Mouse (Mus musculus) right cerebral cortex, postnatal 36 days (tissue): ENCODE measurements around the gene Phf7.

ENCODE experiments used
- DNase-seq, 2 experiments: peaks; one replicate each; pipeline ENCODE4 v3.0.0; 2022; ENCODE audit warnings: low spot score in 2 of 2, mixed read lengths in 1 of 2

Gene Phf7

DNA sequence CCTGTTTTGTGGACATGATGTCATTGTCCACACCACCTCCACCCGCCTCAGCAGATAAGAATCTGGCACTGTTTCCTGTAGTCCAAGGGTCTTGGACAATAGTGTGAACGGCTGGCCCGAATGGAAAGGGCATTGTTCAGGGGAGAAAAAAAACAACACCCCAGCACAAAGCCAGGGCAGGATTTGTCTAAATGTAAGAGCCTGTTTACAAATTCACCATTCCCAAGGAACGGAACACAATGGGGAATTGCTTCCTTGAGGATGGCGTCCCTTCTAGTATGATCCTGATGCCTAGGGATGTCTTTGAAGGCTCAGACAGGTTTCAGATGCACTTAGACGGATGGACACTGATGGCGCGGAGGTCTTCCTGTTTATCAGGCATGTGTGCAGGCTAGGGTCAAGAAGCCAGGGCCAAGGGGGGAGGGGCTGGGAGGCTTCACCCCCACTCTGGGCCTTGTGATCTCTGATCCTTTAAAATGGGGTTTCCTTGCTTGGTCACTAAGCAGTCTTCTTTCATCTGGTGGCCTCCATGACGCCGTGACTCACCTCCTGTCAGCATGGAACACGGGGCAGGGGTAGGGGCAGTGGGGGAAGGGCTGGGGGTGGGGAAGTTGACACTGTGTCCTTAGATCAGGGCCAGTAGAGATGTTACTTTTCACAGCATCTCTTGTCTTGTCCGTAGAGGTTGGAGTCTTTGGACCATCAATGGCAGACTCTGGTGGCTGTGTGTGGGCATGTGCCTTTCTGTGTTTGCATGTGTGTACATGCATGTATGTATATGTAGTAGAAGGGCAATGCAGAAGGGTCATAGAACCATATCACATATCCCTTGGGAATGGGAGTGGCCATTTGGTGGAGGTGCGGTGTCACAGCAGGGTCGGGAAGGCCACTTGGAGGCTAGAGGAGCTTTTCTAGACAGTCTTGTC lies 17.8 kb downstream of the Phf7 start:
- no peak for DNase-seq

DNA sequence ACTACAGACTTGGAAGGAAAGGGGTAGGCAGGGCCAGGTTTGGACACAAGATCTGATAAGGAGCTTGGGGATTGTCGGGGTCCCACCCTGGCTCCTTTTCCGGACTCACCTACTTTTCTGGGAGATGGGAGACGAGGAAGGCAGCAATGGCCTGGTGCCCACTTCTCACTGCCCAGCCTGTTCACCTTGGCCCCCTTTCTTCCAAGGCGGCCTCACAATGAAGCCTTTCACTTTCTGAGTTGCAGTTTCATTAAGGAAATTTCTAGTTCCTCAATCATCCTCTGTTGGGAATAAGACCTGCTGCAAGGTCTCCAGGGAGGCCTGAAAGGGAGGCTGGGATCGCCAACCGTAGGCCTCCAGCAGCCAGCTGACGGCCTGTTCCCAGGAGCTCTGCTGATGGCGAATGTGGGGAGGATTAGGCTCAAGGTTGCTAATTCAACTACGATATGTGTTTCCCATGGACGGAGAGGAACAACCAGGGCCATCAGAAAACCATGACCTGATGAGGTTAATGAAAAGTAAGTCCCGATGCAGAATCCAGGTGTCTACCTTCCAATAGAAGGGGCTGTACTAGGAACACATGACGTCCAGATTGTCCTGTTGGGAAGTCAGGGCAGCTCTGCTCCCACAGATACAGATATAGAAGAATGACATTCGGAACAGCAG lies 18.6 kb downstream of the Phf7 start:
- DNase-seq, result no peak

DNA sequence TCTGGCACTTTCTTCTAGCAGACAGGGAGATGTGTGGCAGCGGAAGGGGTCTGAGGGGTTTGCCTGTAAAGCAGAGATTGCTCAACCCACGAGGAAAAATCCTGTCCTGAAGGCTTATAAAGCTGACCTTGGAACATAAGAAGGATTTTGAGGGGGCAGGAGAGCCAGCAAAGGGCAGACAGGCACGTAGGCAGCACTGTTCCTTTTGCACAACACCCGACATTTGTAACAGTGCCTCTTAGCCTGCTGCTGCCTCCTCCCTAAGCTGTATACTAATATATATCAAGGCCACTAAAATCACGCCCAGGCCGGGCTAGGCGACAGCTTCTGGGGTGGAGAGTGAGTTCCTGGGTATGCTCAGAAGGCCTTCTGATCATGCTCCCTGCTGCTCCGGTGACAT lies 20.7 kb downstream of the Phf7 start:
- DNase-seq, result no peak

DNA sequence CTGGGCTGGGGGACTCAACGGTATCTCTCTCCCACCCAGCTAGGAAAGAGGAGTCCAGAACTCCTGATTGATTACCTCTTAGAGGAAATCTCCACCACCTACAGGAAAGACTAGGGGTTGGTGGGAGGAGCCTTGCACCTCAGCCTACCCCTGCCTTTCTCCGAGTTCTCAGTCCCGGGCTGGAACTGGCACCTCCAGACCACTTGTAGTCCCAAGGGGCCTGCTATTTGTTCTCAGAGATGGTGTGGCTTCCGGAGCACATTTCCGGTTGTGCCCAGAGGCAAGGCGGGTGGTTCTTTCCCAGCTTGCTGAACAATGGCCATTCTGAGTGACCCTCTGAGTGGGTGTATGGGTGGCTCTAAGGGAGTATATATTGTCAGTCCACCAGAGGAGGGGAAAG lies 22.9 kb downstream of the Phf7 start:
- DNase-seq, result no peak

DNA sequence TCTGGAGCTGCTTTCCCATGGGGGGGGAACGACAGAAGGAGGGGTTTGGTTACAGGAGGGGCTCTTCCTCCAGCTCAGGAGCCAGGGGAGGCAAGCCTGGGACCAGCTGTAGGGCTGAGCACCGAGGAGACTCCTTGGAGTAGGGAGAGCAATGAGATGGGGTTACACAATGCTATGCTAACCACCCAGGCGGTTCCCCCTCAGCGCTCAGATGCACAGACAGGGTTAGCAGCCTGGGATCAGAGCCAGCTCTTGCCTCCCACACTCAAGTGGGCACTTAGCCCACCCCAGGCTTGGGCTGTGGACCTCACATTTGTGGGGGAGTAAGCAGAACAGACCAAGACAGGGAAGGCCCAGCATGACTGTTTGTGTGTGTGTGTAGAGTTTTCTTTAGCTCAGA lies 24.1 kb downstream of the Phf7 start:
- peak in 1 of 2 experiments; percentile 44 for DNase-seq

DNA sequence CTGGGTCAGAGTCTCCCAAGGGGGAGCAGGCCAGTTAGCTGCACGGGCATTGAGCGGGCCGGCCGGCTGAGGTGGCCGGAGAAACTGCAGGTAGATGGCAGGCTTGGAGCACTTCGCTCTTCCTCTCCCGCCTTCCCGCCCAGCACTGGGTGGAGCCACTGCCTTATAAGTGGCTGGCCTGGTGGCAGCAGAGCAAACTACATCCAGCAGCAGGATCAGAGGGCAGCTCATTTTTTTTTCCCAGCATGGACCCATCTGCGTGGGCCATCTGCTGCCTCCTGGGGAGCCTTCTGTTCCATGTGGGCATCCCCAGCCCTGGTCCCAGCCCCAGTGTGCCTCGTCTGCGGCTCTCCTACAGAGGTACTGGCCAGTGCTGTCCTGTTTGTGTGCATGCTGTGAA lies 33.5 kb downstream of the Phf7 start, which contains the start of gene Sema3g:
Sema3g (plus strand) TSS at position 195 of the 400 bp plus-strand sequence.
- no peak for DNase-seq

DNA sequence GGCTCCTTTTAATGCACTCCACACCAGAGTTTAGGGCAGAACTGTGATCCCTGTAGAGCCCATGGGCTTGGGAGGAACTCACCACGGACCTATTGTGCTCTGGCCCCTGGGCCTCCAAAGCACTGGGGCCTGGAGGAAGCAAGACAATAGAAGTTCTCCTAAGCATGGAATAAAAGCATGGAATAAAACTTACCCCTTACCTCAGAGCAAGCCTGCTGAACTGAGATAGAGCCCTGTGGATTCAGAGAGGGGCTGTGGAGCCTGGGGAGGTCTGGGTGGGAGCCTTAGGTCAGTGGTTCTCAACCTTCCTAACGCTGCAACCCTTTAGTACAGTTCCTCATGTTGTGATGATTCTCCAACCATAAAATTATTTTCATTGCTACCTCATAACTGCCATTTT lies 34.3 kb downstream of the Phf7 start, which contains the start of gene Nisch:
Nisch (minus strand) TSS at position 101 of the 400 bp plus-strand sequence.
- no peak for DNase-seq

DNA sequence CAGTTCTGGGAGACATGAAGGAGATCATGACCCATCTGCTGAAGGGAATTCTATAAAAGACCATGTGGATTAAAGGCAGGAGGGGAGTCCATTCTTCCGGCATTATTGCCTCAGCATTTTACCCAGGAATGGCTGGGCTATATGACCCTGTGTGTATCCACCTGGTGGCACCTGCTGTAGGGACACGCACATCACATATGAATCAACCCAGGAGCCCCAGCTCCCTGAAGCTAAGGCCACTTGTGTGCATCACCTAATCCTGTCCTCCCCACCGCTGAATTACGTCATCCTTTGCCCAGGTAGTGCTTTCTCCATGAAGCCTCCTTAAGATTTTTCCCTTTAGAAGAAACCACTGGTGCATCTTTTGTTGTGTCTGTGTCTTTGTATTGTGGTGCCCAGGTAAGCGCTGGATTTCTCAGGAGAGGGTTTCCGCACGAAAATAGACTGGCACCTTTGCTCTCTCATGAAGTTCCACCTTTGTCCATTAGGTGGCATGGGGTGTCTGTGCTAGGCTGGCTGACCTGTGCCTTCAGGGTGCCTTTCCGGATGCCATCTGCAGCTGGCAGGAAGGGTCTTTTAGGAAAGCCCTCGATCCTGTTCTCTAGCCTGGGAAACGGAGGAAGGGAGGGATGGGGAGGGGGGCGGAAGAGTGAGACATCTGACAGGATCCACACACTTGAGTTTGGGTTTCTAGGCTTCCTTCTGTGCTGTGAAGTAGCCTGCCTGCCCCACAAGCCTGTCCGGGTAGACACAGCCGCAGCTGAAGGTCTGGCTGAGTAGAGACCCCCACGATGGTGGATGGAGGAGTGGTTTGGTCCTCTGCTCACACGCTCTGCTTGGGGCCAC lies 35.7 kb downstream of the Phf7 start:
- no peak for DNase-seq

DNA sequence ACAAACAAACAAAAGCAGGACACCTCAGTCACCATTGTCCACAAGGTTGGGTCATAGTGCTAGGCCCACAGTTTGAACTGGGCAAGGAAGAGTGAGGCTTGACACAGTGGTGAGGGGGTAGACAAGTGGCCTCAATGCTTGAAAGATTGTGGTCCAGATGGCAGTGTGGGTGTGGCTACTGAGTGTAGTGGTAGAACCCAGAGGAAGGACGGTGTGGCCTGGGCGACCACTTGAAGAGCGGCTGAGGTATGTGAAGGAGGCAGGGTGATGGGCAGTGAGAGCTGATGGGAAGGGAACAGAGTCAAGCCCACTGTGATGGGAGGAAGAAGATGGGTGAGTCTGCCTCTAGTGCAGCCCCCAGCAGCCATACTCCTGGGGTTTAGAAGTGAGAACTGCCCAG lies 36.4 kb downstream of the Phf7 start:
- DNase-seq, result no peak

DNA sequence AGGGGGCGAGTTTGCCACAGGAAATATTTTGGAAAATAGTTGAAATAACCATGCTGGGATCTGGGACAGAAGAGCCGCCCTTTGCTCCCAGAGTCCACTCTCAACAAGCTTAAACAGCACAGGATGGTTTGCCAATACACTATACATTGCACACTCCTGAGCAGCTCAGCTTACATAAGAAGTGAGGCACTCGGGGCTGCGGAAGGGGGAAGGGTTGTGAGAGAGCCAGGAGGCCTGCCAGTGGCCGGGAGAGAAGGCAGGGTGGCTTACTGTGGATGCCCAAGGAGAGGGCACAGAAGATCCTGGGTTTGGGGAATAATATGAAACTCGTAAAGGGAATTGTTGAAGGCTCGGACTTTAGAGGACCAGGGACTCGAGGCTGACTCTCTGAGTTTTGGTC lies 37.2 kb downstream of the Phf7 start:
- no peak for DNase-seq

DNA sequence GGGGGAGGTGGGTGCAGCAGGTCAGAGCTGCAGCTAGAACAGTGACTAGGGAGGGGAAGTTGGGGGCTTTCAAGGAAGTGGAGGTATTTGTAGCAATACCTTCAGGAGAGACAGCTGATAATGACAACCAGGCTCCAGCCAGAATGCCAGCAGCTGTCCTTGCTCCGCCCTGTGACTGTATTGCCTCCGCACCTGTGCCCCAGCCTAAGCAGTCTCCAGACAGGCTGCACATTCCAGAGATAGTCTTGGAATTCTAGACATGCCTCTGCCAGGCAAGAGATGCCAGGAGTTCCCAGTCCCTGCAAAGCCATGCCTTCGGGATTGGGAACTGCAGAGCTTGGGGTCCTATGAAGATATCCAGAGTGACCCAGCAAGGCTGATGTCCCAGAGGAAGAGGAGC lies 38.6 kb downstream of the Phf7 start:
- DNase-seq, result no peak

DNA sequence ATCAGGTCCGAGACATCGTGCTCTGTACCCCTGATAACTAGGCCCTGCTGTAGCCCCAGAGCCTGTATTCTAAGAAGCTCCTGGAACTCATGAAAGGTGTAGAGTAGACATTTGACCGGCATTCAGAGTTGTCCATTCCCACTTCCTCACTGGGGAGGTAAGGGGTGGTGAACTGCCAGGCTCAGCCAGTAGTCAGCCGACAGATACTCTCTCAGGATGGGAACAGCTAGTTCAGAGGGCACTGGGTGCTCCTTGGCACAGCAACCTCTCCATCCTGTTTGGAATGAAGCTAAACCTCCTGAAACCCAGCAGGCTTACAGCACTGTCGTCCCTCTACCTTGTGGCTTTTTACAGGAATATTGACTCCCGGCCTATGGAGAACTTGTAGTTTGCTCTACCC lies 39.3 kb downstream of the Phf7 start:
- no peak for DNase-seq

DNA sequence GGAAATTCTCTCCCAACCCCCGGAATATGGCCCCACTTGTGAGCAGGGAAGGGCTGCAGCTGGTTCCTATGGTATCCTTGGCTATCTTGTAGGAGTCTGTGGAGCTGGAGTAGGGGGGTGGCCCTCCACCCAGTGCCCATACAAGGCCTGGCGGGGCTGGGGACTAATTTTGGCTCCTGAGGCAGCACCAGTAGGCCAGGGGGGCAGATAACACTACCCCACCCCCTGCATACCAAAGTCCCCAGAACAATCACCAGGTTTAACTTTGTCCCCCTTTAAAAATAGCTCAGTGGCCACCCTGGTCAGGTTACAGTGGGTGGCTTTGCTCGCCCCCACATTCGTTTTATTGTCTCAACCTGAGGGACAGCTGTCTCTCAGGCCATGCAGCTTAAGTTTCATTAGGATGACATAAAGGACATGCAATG lies 42.0 kb downstream of the Phf7 start:
- DNase-seq, result no peak

DNA sequence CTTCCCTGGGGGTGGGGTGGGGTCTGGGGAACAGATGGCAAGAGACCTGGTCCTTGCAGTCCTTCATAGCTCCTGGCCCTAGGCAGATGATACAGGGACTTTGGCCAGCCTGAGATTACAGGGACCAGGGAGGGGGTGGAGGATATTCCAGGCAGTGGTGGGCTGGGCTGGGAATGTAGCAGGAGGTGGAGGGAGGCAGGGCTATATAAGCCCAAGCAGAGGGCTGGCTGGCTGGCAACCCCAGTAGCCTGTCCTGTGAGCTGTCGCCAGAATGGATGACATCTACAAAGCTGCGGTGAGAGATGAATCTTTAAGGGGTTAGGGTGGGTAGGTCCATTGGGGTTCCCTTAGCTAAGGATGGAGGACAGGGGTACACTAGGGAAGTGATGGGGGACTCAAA lies 43.0 kb downstream of the Phf7 start, which contains the start of gene Tnnc1:
Tnnc1 (plus strand) TSS at position 229 of the 400 bp plus-strand sequence.
- DNase-seq, result no peak

DNA sequence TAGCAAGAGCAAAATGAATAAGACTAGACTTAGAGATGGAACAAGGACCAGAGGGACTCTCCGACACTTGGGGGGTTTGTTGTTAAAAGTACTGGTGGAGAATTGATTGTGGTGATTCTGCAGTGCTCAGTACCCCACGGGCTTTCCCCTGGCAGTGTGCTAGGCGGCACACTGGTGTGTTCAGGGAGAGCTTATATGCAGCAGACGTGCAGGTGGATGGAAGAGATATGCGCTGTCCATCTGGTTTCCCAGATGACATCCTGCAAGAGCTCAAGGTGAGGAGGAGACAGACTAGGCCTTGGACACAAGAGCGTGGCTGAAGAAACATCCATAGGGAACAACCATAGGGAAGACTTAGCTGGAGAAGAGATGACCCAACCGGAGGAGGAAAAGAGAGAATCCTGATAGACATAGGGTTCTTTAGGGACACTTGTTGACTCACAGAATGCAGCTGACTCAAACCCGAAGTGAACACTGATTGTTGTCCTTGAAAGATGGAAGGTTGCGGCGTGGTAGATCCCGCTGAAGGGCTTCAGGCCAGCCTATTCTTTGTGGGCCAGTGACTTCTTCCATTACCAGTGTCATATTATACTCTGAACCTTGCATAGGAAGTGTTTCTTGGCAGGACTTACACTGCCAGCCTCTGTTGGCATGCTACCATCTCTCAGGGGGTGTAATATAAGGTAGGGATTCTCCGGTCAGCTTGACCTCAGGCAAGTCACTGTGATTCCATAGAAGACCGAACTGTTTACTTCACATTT lies 43.9 kb downstream of the Phf7 start:
- no peak for DNase-seq

DNA sequence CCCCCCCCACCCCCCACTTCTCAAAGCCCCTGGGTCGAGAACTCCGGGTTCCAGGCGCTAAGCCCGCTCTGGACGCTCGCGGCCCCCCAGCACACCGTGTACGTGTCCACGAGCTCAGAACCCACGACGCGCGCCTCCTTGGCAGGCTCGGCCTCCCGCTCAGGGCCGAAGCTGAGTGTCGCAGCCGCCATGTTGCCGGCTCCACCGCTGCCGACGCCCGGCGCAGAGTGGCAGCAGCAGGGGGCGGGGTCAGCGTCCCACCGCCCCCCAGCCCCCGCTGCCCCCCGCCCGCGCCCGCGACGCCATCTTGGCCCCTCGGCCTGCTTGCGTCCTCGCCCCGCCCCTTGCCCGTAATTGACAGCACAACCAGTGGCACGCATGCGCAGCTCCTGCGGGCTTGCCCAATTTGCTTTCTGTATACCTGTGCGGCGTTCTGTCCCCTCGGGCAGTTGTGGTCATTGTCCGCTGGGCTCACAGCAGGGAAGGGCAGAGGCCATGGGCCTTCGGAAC lies 44.6 kb downstream of the Phf7 start:
- DNase-seq, result peak; percentile 92 to 94

DNA sequence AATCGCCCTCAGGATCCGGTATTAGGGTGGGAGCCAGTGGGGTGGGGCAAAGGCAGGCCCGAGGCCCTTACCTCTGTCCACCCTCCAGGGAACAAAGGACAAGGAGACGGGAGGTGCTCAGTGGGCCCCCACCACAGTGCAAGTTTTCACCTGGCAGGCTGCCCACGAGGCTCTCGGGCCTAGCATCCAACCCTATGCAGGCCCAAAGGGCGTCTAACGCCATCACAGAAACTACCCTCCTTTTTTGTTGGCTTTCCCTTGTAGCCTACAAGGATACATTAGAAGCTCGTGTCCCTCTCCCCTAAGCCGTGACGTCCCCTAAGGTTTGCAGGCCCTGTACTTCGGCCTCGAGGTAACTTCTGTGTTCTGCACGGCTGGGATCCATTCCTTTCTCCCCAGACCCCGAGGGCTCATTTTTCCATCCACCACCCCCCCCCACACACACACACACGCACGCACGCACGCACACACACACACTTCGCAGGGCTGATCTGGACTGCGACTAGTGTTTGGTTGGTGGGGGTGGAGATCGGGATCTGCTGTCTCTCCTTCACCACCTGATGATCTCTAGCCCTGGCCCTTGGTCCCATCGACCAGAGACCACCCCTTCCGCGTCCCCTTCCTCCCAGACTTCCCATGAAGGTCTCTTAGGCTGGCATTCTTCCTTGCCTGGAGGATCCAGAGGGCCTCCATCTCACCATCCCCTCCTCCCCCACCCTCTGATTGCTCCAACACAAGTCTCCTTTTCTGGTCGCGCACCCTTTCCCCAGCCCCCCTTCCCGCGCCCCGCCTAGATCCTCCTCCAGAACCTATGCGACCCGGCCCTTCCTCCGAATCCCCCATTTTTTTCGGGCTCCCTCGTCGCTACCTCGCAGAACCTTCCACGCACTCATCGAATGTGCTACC lies 45.3 kb downstream of the Phf7 start:
- no peak for DNase-seq

DNA sequence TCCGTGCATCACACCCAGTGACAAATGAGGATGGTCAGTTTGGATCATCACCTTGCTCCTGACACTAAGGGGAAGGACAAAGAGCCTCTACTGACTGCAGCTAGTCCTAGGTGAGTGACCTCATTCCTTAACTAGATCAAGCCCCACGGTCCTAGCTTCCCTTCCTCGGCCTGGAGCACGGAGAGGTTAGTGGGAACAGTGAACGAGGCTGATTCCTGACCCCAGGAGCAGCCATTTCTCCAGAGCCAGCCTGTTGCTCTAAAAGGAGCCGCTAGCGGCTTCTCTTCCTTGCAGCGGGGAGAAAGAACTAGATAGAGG lies 45.9 kb downstream of the Phf7 start:
- DNase-seq, result no peak

DNA sequence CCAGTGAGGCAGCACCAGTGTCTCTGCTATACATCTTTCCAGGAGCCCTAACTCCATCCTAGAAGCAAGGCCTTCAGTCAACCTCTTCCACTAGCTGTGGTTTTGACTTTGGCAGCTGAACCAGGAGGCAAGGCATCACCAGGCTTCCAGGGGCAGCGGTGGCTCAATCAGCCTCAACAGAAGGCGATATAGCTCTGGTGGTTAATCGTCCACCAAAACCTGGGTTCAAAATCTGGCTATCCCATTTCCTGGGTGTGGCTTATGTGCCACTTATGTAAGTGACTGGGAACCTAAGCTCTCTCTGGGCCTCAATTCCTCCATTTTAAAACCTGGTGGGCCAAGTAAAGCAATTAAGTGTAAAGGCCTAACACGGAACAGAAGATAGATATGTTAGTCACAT lies 46.3 kb downstream of the Phf7 start:
- no peak for DNase-seq

DNA sequence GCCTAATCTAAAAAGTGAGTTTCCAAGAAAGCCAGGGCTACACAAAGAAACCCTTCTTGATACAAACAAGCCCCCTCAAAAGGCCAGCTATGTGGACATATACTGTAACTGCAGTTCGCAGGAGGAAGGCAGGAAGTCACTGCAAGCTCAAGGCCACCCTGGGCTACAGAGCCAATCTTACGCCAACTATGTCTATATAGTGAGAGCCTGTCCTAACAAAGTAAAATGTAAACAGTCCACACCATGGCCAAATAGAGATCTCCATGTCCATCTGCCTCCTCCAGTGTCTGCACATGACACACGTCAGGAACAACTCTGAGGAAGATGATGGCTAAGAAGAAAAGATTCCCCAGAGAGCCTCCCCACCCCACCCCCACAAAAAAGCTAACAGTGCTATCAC lies 51.1 kb downstream of the Phf7 start:
- no peak for DNase-seq
